Mouse (Mus musculus) hindbrain, embryonic 10.5 days (tissue): ENCODE data around the gene Bpifb9a. TPM values are rescaled to one million over a fixed set of nuclear protein-coding genes. Genes with fewer than 3 reads are reported as not detected.

Source experiments
- polyA plus RNA-seq: library from polyadenylated mRNA; unstranded; fragments of >200 nt; fragmentation: Nextera tagmentation; extraction: Ambion mirVana; gene quantifications from 2 replicates; pipeline ENCODE4 v1.2.1, GENCODE M21; 2016

Bpifb9a gene
- polyA plus RNA-seq, 1 experiment from 2014 or later, result not detected

Other genes with a start within 250 kb of the Bpifb9a start
- gene Bpifa2, start 249.6 kb upstream of the Bpifb9a start, polyA plus RNA-seq, result not detected in 2 replicates
- gene Bpifa3, start 127.5 kb upstream of the Bpifb9a start, polyA plus RNA-seq, result not detected in 2 replicates
- 0.18 TPM in 1 of 2 replicates, not detected in the other for gene Bpifa1, start 115.0 kb upstream of the Bpifb9a start, polyA plus RNA-seq
- not detected in 2 replicates for gene Bpifa5, start 95.2 kb upstream of the Bpifb9a start, polyA plus RNA-seq
- not detected in 2 replicates for gene Bpifb1, start 67.0 kb upstream of the Bpifb9a start, polyA plus RNA-seq
- 0.30 and 0.41 TPM in 2 replicates for gene Bpifb5, start 34.1 kb upstream of the Bpifb9a start, polyA plus RNA-seq
- not detected in 2 replicates for gene Bpifb9b, start 49.4 kb downstream of the Bpifb9a start, polyA plus RNA-seq
- 13.9 and 16.0 TPM in 2 replicates for gene Cdk5rap1, start 115.2 kb downstream of the Bpifb9a start, polyA plus RNA-seq
- 5.3 and 7.9 TPM in 2 replicates for gene Snta1, start 150.2 kb downstream of the Bpifb9a start, polyA plus RNA-seq
- 79.1 and 84.9 TPM in 2 replicates for gene Cbfa2t2, start 178.6 kb downstream of the Bpifb9a start, polyA plus RNA-seq